Mouse (Mus musculus): ENCODE data around the gene Traf1. TPM values are rescaled to one million over a fixed set of nuclear protein-coding genes. Genes with fewer than 3 reads are reported as not detected.

The Traf1 gene
- polyA plus RNA-seq, 1 experiment from 2014 or later = 4.4 TPM

GRCm38 (mm10) chr2:34906861-34907604 lies 54.5 kb downstream of the Traf1 start:
- H3K9me3 ChIP-seq = no peaks in the 10 kb centered on the region
- H3K4me2 ChIP-seq = no peak overlapping the region
- peaks cover 9% of the 10 kb centered on the region for H3K36me3 ChIP-seq
- no peak overlapping the region for H3K27ac ChIP-seq
- peaks cover 24% of the 10 kb centered on the region for H3K4me1 ChIP-seq
- H3K9ac ChIP-seq = no peak overlapping the region
- H3K4me3 ChIP-seq = no peak overlapping the region
- no peak for ATAC-seq (ENCODE audit: insufficient number of reproducible peaks, low FRiP score, low TSS enrichment, low read depth)
- WGBS = 45% methylated on average over 12 of the region's 12 CpGs
- H3K27me3 ChIP-seq = peaks cover 35% of the 10 kb centered on the region

- Histone ChIP-seq H3K36me3 (peaks cover 12% of the 10 kb centered on the region), H3K27me3 (peaks cover 29% of the 10 kb centered on the region), H3K9me3 (no peaks in the 10 kb centered on the region), H3K4me2 (no peak overlapping the region), H3K27ac (no peak overlapping the region), H3K9ac (no peak overlapping the region), H3K4me1 (peaks cover 24% of the 10 kb centered on the region), H3K4me3 (no peak overlapping the region)
- no peak for ATAC-seq (ENCODE audit: insufficient number of reproducible peaks, low FRiP score, low TSS enrichment, low read depth)
- WGBS = 59% methylated on average over 6 of the region's 6 CpGs
These were observed 55.1 kb downstream of the Traf1 start for GRCm38 (mm10) chr2:34906426-34906825.

- peak overlapping the region; percentile 63 for H3K4me2 ChIP-seq
- H3K4me1 ChIP-seq = peaks cover 27% of the 10 kb centered on the region
- H3K36me3 ChIP-seq = peaks cover 7% of the 10 kb centered on the region
- no peak overlapping the region for H3K9ac ChIP-seq
- peak; percentile 97 for ATAC-seq (ENCODE audit: insufficient number of reproducible peaks, low FRiP score, low TSS enrichment, low read depth)
- WGBS = under 1% methylated on average over 34 of the region's 34 CpGs
- H3K27me3 ChIP-seq = peaks cover 17% of the 10 kb centered on the region; the same call in 1 of the 2 replicates
- peak overlapping the region; percentile 70 for H3K27ac ChIP-seq
- peak overlapping the region; percentile 36 for H3K4me3 ChIP-seq
- no peaks in the 10 kb centered on the region for H3K9me3 ChIP-seq
These were observed 56.6 kb downstream of the Traf1 start for GRCm38 (mm10) chr2:34904849-34905542.

GRCm38 (mm10) chr2:34903652-34904405 lies 57.7 kb downstream of the Traf1 start:
- no peak overlapping the region for H3K27ac ChIP-seq

GRCm38 (mm10) chr2:34903191-34903590 lies 58.4 kb downstream of the Traf1 start:
- Histone ChIP-seq H3K4me2 (no peak overlapping the region), H3K9me3 (no peaks in the 10 kb centered on the region), H3K9ac (no peak overlapping the region), H3K27me3 (peaks cover 10% of the 10 kb centered on the region; the same call in 1 of the 2 replicates), H3K36me3 (peaks cover 7% of the 10 kb centered on the region), H3K27ac (no peak overlapping the region), H3K4me1 (peaks cover 27% of the 10 kb centered on the region), H3K4me3 (no peak overlapping the region)
- WGBS = 84% methylated on average over 7 of the region's 7 CpGs
- no peak for ATAC-seq (ENCODE audit: insufficient number of reproducible peaks, low FRiP score, low TSS enrichment, low read depth)

More at GRCm38 (mm10) chr2:34903652-34904405, 57.7 kb downstream of the Traf1 start:
- Histone ChIP-seq H3K9me3 (no peaks in the 10 kb centered on the region), H3K4me1 (peaks cover 27% of the 10 kb centered on the region), H3K9ac (no peak overlapping the region), H3K4me2 (no peak overlapping the region), H3K27me3 (peaks cover 11% of the 10 kb centered on the region; the same call in 1 of the 2 replicates), H3K4me3 (no peak overlapping the region), H3K36me3 (peaks cover 7% of the 10 kb centered on the region)
- 81% methylated on average over 4 of the region's 4 CpGs for WGBS
- ATAC-seq (ENCODE audit: insufficient number of reproducible peaks, low FRiP score, low TSS enrichment, low read depth) = no peak

- no peak for ATAC-seq (ENCODE audit: insufficient number of reproducible peaks, low FRiP score, low TSS enrichment, low read depth)
- Histone ChIP-seq H3K4me1 (peaks cover 27% of the 10 kb centered on the region), H3K9ac (no peak overlapping the region), H3K36me3 (peaks cover 7% of the 10 kb centered on the region), H3K27ac (no peak overlapping the region), H3K4me3 (no peak overlapping the region), H3K27me3 (peaks cover 10% of the 10 kb centered on the region; the same call in 1 of the 2 replicates), H3K4me2 (no peak overlapping the region), H3K9me3 (no peaks in the 10 kb centered on the region)
- WGBS = 77% methylated on average over 6 of the region's 6 CpGs
These were observed 58.8 kb downstream of the Traf1 start for GRCm38 (mm10) chr2:34902731-34903130.

- Histone ChIP-seq H3K27me3 (peaks cover 9% of the 10 kb centered on the region; the same call in 1 of the 2 replicates), H3K4me3 (no peak overlapping the region), H3K4me1 (peaks cover 26% of the 10 kb centered on the region), H3K9me3 (no peaks in the 10 kb centered on the region), H3K9ac (no peak overlapping the region), H3K36me3 (peaks cover 7% of the 10 kb centered on the region), H3K4me2 (no peak overlapping the region), H3K27ac (no peak overlapping the region)
- 68% methylated on average over 4 of the region's 4 CpGs for WGBS
- ATAC-seq (ENCODE audit: insufficient number of reproducible peaks, low FRiP score, low TSS enrichment, low read depth) = no peak
These were observed 59.8 kb downstream of the Traf1 start for GRCm38 (mm10) chr2:34901726-34902125.

GRCm38 (mm10) chr2:34900412-34900811 lies 61.2 kb downstream of the Traf1 start:
- Histone ChIP-seq H3K27me3 (peaks cover 6% of the 10 kb centered on the region; the same call in 1 of the 2 replicates), H3K9ac (no peak overlapping the region), H3K4me3 (no peak overlapping the region), H3K9me3 (no peaks in the 10 kb centered on the region), H3K27ac (no peak overlapping the region), H3K4me2 (no peak overlapping the region), H3K36me3 (peaks cover 7% of the 10 kb centered on the region), H3K4me1 (peaks cover 21% of the 10 kb centered on the region)
- ATAC-seq (ENCODE audit: insufficient number of reproducible peaks, low FRiP score, low TSS enrichment, low read depth) = no peak
- WGBS = 74% methylated on average over 1 of the region's 1 CpGs

GRCm38 (mm10) chr2:34899682-34900081 lies 61.9 kb downstream of the Traf1 start:
- no peak for ATAC-seq (ENCODE audit: insufficient number of reproducible peaks, low FRiP score, low TSS enrichment, low read depth)
- WGBS = 81% methylated on average over 11 of the region's 11 CpGs

GRCm38 (mm10) chr2:34897820-34898219 lies 63.8 kb downstream of the Traf1 start:
- H3K9me3 ChIP-seq = no peaks in the 10 kb centered on the region
- peaks cover 6% of the 10 kb centered on the region; the same call in 1 of the 2 replicates for H3K27me3 ChIP-seq
- H3K4me3 ChIP-seq = no peak overlapping the region
- ATAC-seq (ENCODE audit: insufficient number of reproducible peaks, low FRiP score, low TSS enrichment, low read depth) = no peak
- H3K36me3 ChIP-seq = peaks cover 7% of the 10 kb centered on the region
- H3K27ac ChIP-seq = no peak overlapping the region
- H3K4me2 ChIP-seq = no peak overlapping the region
- no peak overlapping the region for H3K9ac ChIP-seq
- H3K4me1 ChIP-seq = 0 out of 2 replicates have a peak, but pooled peaks cover 4% of the 10 kb centered on the region
- WGBS = 24% methylated on average over 10 of the region's 10 CpGs

More at GRCm38 (mm10) chr2:34899682-34900081, 61.9 kb downstream of the Traf1 start:
- no peak overlapping the region for H3K9ac ChIP-seq
- peaks cover 17% of the 10 kb centered on the region for H3K4me1 ChIP-seq
- H3K27ac ChIP-seq = no peak overlapping the region
- H3K4me2 ChIP-seq = no peak overlapping the region
- no peak overlapping the region for H3K4me3 ChIP-seq
- H3K27me3 ChIP-seq = peaks cover 6% of the 10 kb centered on the region; the same call in 1 of the 2 replicates
- peaks cover 7% of the 10 kb centered on the region for H3K36me3 ChIP-seq
- H3K9me3 ChIP-seq = no peaks in the 10 kb centered on the region

- Histone ChIP-seq H3K4me3 (no peak overlapping the region), H3K27ac (no peak overlapping the region), H3K9ac (no peak overlapping the region), H3K27me3 (peaks cover 6% of the 10 kb centered on the region; the same call in 1 of the 2 replicates), H3K4me1 (0 out of 2 replicates have a peak, but pooled peaks cover 3% of the 10 kb centered on the region), H3K4me2 (no peak overlapping the region), H3K9me3 (no peaks in the 10 kb centered on the region), H3K36me3 (peaks cover 2% of the 10 kb centered on the region)
- WGBS = 69% methylated on average over 17 of the region's 17 CpGs
- ATAC-seq (ENCODE audit: insufficient number of reproducible peaks, low FRiP score, low TSS enrichment, low read depth) = no peak
These were observed 64.6 kb downstream of the Traf1 start for GRCm38 (mm10) chr2:34896821-34897460.

All from limb, embryonic 15.5 days (tissue).